Mouse (Mus musculus) liver, adult 2 months (tissue): Measurements from ENCODE around the gene Mark2. TPM values are rescaled to one million over a fixed set of nuclear protein-coding genes. Genes with fewer than 3 reads are reported as not detected.

ENCODE experiments used
- DNase-seq: peaks from one replicate; pipeline ENCODE4 v3.0.0-alpha.2; 2011; ENCODE audit warnings: low read depth, low spot score; ENCODE audit errors: extremely low read depth
- H3K27ac ChIP-seq: fragments of 200-500 bp; replicated peaks from 2 replicates; pipeline ENCODE4 v1.5.1; 2012; ENCODE audit warnings: low read depth, mild to moderate bottlenecking, control low read depth, inconsistent platforms, low read length; ENCODE audit not compliant: insufficient read depth
- H3K27me3 ChIP-seq: fragments of 200-500 bp; 2 replicates; pipeline ENCODE4 v1.6.1; 2012; ENCODE audit warnings: mild to moderate bottlenecking, moderate library complexity, low read length, inconsistent platforms; ENCODE audit not compliant: control insufficient read depth, insufficient read depth
- H3K36me3 ChIP-seq: fragments of 200-500 bp; 2 replicates; pipeline ENCODE4 v1.6.1; 2012; ENCODE audit warnings: low read length, inconsistent platforms; ENCODE audit not compliant: control insufficient read depth, insufficient read depth
- H3K4me1 ChIP-seq: fragments of 200-500 bp; 2 replicates; pipeline ENCODE4 v1.6.1; 2011; ENCODE audit warnings: low read length; ENCODE audit not compliant: control insufficient read depth, insufficient read depth
- H3K4me3 ChIP-seq: fragments of 200-500 bp; 2 replicates; pipeline ENCODE4 v1.5.1; 2011; ENCODE audit warnings: low read depth, mild to moderate bottlenecking, control low read depth, low read length, moderate library complexity; ENCODE audit not compliant: insufficient read depth
- H3K79me2 ChIP-seq: fragments of 200-500 bp; 2 replicates; pipeline ENCODE4 v1.6.1; 2012; ENCODE audit warnings: inconsistent platforms, mild to moderate bottlenecking, low read length, moderate library complexity; ENCODE audit not compliant: control insufficient read depth, insufficient read depth
- H3K9ac ChIP-seq: fragments of 200-500 bp; 2 replicates; pipeline ENCODE4 v1.6.1; 2012; ENCODE audit warnings: low read depth, mild to moderate bottlenecking, control low read depth, inconsistent platforms, low read length
- CTCF ChIP-seq: fragments of 200-500 bp; IDR thresholded peaks from 2 replicates; pipeline ENCODE4 v1.5.1; 2011; ENCODE audit warnings: low read depth, low read length, control low read depth
- POLR2A ChIP-seq: fragments of 200-500 bp; IDR thresholded peaks from 2 replicates; pipeline ENCODE4 v1.6.1; 2011; ENCODE audit warnings: low read length, control low read depth; ENCODE audit not compliant: insufficient read depth; ENCODE audit errors: extremely low read depth
- WGBS: fragments of 180-500 bp; shearing (Covaris S2); methylation state at CpG from one replicate; pipeline ENCODE4 v1.1.7; 2018; 5-methylcytosine and 5-hydroxymethylcytosine counted together
- polyA plus RNA-seq: library from polyadenylated mRNA; depleted of rRNA; stranded (reverse); fragments of >200 nt; gene quantifications from 2 replicates; pipeline ENCODE4 v1.2.3, GENCODE M21; 2012
- total RNA-seq: library from RNA; depleted of rRNA; stranded (reverse); fragments of >200 nt; gene quantifications from 2 replicates; pipeline ENCODE4 v1.2.3, GENCODE M21; 2014

Mark2 gene
- total and polyA plus RNA-seq, 2 experiments, result 4.6 to 19.8 TPM

- H3K4me3 ChIP-seq, result no peak overlapping the region
- H3K9ac ChIP-seq, result no peak overlapping the region
- no peaks in the 10 kb centered on the region for H3K27me3 ChIP-seq
- H3K27ac ChIP-seq, result no peak overlapping the region
- no peak for DNase-seq
- peaks cover 55% of the 10 kb centered on the region for H3K4me1 ChIP-seq
- H3K79me2 ChIP-seq, result peaks cover 29% of the 10 kb centered on the region; the same call in 1 of the 2 replicates
- no peaks in the 10 kb centered on the region for H3K36me3 ChIP-seq
- WGBS, result 53% methylated on average over 5 of the region's 5 CpGs
- TF ChIP-seq CTCF, result no peak
Observed at GRCm38 (mm10) chr19:7310704-7311103, 31.0 kb downstream of the Mark2 start.

GRCm38 (mm10) chr19:7309738-7310330 is 31.8 kb downstream of the Mark2 start:
- no peaks in the 10 kb centered on the region for H3K27me3 ChIP-seq
- no peak for TF ChIP-seq CTCF
- no peak for TF ChIP-seq POLR2A
- peak; percentile 83 for DNase-seq
- peaks cover 54% of the 10 kb centered on the region for H3K4me1 ChIP-seq
- no peak overlapping the region for H3K9ac ChIP-seq
- 36% methylated on average over 2 of the region's 2 CpGs for WGBS
- H3K79me2 ChIP-seq, result peaks cover 23% of the 10 kb centered on the region; the same call in 1 of the 2 replicates
- H3K4me3 ChIP-seq, result no peak overlapping the region
- no peak overlapping the region for H3K27ac ChIP-seq
- no peaks in the 10 kb centered on the region for H3K36me3 ChIP-seq

GRCm38 (mm10) chr19:7307995-7308770 is 33.5 kb downstream of the Mark2 start:
- Histone ChIP-seq H3K36me3 (no peaks in the 10 kb centered on the region), H3K9ac (no peak overlapping the region), H3K27ac (no peak overlapping the region), H3K79me2 (peaks cover 13% of the 10 kb centered on the region; the same call in 1 of the 2 replicates), H3K27me3 (no peaks in the 10 kb centered on the region), H3K4me3 (no peak overlapping the region), H3K4me1 (peaks cover 48% of the 10 kb centered on the region)
- peak; percentile 74 for DNase-seq
- no peak for TF ChIP-seq POLR2A
- TF ChIP-seq CTCF, result no peak
- 50% methylated on average over 8 of the region's 8 CpGs for WGBS

- Histone ChIP-seq H3K27ac (peak overlapping the region; percentile 27; the same call in 1 of the 2 replicates), H3K4me1 (peaks cover 51% of the 10 kb centered on the region), H3K36me3 (no peaks in the 10 kb centered on the region), H3K4me3 (no peak overlapping the region), H3K27me3 (no peaks in the 10 kb centered on the region), H3K9ac (no peak overlapping the region), H3K79me2 (peaks cover 13% of the 10 kb centered on the region; the same call in 1 of the 2 replicates)
- 3% methylated on average over 3 of the region's 3 CpGs for WGBS
- DNase-seq, result peak; percentile 95
- TF ChIP-seq CTCF, result no peak
- TF ChIP-seq POLR2A, result no peak
Observed at GRCm38 (mm10) chr19:7306968-7307367, 34.7 kb downstream of the Mark2 start.

- Histone ChIP-seq H3K36me3 (no peaks in the 10 kb centered on the region), H3K79me2 (peaks cover 17% of the 10 kb centered on the region; the same call in 1 of the 2 replicates), H3K27ac (no peak overlapping the region), H3K9ac (no peak overlapping the region), H3K27me3 (no peaks in the 10 kb centered on the region), H3K4me3 (no peak overlapping the region), H3K4me1 (peaks cover 43% of the 10 kb centered on the region)
- WGBS, result 63% methylated on average over 11 of the region's 11 CpGs
- TF ChIP-seq POLR2A, result no peak
- TF ChIP-seq CTCF, result no peak
- peak; percentile 48 for DNase-seq
Observed at GRCm38 (mm10) chr19:7305380-7306310, 36.0 kb downstream of the Mark2 start.
